Mouse (Mus musculus) forebrain, embryonic 16.5 days (tissue): Measurements from ENCODE around the gene Syngr3. TPM values are rescaled to one million over a fixed set of nuclear protein-coding genes. Genes with fewer than 3 reads are reported as not detected.
"Not testable (repeated sequence)": the region's sequence is repeated elsewhere in the genome, so short reads cannot be mapped to it uniquely, and the experiment has no call there.

Source experiments
- ATAC-seq: fragments of 200-750 bp; cut with Nextera tagmentation; 2 replicates; pipeline ENCODE4 v1.8.0; 2017; ENCODE audit warnings: mild to moderate bottlenecking, moderate library complexity
- H3K27ac ChIP-seq: fragments of 300-500 bp; sonication (generic); 2 replicates; pipeline ENCODE4 v1.5.1; 2014; ENCODE audit warnings: low read length, control low read depth
- H3K27me3 ChIP-seq: fragments of 300-500 bp; sonication (generic); replicated peaks from 2 replicates; pipeline ENCODE4 v1.6.1; 2014; ENCODE audit warnings: low read length; ENCODE audit not compliant: control insufficient read depth, insufficient read depth
- H3K36me3 ChIP-seq: fragments of 300-500 bp; sonication (generic); 2 replicates; pipeline ENCODE4 v1.6.1; 2014; ENCODE audit not compliant: control insufficient read depth, insufficient read depth
- H3K4me1 ChIP-seq: fragments of 300-500 bp; sonication (generic); replicated peaks from 2 replicates; pipeline ENCODE4 v1.6.1; 2014; ENCODE audit warnings: low read length; ENCODE audit not compliant: control insufficient read depth, insufficient read depth
- H3K4me2 ChIP-seq: fragments of 300-500 bp; sonication (generic); 2 replicates; pipeline ENCODE4 v1.6.1; 2014; ENCODE audit warnings: mild to moderate bottlenecking, low read length, control low read depth
- H3K4me3 ChIP-seq: fragments of 300-500 bp; sonication (generic); replicated peaks from 2 replicates; pipeline ENCODE4 v1.5.1; 2014; ENCODE audit warnings: mild to moderate bottlenecking, low read length, control low read depth
- H3K9ac ChIP-seq: fragments of 300-500 bp; sonication (generic); replicated peaks from 2 replicates; pipeline ENCODE4 v1.6.1; 2014; ENCODE audit warnings: low read depth, low read length, control low read depth
- H3K9me3 ChIP-seq: fragments of 300-500 bp; sonication (generic); 2 replicates; pipeline ENCODE4 v1.6.1; 2016; ENCODE audit warnings: low read length; ENCODE audit not compliant: control insufficient read depth
- WGBS: fragments of 180-500 bp; shearing (Covaris S2); extraction: QIAGEN DNeasy Blood & Tissue Kit; methylation state at CpG from one replicate; pipeline ENCODE4 v1.1.7; 2014; 5-methylcytosine and 5-hydroxymethylcytosine counted together
- polyA plus RNA-seq: library from polyadenylated mRNA; unstranded; fragments of >200 nt; fragmentation: Nextera tagmentation; extraction: Ambion mirVana; gene quantifications from 2 replicates; pipeline ENCODE4 v1.2.1, GENCODE M21; 2015

Syngr3 gene
- polyA plus RNA-seq, 1 experiment from 2014 or later, result 193 TPM

- Histone ChIP-seq H3K27me3 (0 out of 2 replicates have a peak, but pooled peaks cover 2% of the 10 kb centered on the region), H3K36me3 (peaks cover 7% of the 10 kb centered on the region), H3K4me2 (no peak overlapping the region), H3K4me1 (peaks cover 33% of the 10 kb centered on the region), H3K9ac (no peak overlapping the region), H3K9me3 (no peaks in the 10 kb centered on the region), H3K27ac (no peak overlapping the region), H3K4me3 (no peak overlapping the region)
- ATAC-seq, result no peak
- WGBS, result 35% methylated on average over 13 of the region's 13 CpGs
Measured at GRCm38 (mm10) chr17:24722220-24722924, 32.6 kb upstream of the Syngr3 start.

GRCm38 (mm10) chr17:24721383-24721955 is 31.7 kb upstream of the Syngr3 start:
- not testable (repeated sequence) for H3K9ac ChIP-seq, H3K27ac ChIP-seq, H3K9me3 ChIP-seq, H3K27me3 ChIP-seq, ATAC-seq, H3K36me3 ChIP-seq
- H3K4me3 ChIP-seq, result 0 out of 2 replicates have a peak overlapping the region, but pooled peaks have one; percentile 12
- peaks cover 33% of the 10 kb centered on the region for H3K4me1 ChIP-seq
- H3K4me2 ChIP-seq, result peak overlapping the region; percentile 30
- WGBS, result 72% methylated on average over 7 of the region's 7 CpGs

- H3K27ac ChIP-seq, ATAC-seq, H3K9me3 ChIP-seq, H3K27me3 ChIP-seq, H3K36me3 ChIP-seq: not testable (repeated sequence)
- whole genome bisulfite sequencing, result 2% methylated on average over 10 of the region's 11 CpGs
- H3K4me3 ChIP-seq, result peak overlapping the region; percentile 92
- peak overlapping the region; percentile 80 for H3K4me2 ChIP-seq
- peak overlapping the region; percentile 70 for H3K9ac ChIP-seq
- H3K4me1 ChIP-seq, result peaks cover 33% of the 10 kb centered on the region
Measured at GRCm38 (mm10) chr17:24720616-24721015, 30.9 kb upstream of the Syngr3 start.

- Histone ChIP-seq H3K9me3 (no peaks in the 10 kb centered on the region), H3K36me3 (peaks cover 7% of the 10 kb centered on the region), H3K27ac (peak overlapping the region; percentile 76), H3K4me3 (peak overlapping the region; percentile 92), H3K9ac (peak overlapping the region; percentile 92), H3K4me1 (peaks cover 33% of the 10 kb centered on the region), H3K27me3 (no peaks in the 10 kb centered on the region), H3K4me2 (peak overlapping the region; percentile 80)
- WGBS, result under 1% methylated on average over 61 of the region's 61 CpGs
- ATAC-seq, result peak; percentile 99
Measured at GRCm38 (mm10) chr17:24719494-24720222, 29.9 kb upstream of the Syngr3 start.

DNA sequence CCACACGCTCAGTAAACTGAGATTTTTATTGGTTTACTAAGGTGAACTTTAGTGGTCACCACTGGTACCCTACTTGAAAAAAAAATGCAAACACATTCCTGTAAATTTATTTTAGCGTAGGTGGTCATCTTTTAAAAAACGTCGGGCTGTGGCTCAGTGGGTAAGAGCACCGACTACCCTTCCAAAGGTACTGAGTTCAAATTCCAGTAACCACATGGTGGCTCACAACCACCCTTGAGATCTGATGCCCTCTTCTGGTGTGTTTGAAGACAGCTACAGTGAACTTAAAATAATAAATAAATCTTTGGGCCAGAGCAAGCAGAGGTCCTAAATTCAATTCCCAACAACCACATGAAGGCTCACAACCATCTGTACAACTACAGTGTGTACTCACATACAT is 29.2 kb upstream of the Syngr3 start:
- ATAC-seq, H3K27ac ChIP-seq, H3K27me3 ChIP-seq, H3K9me3 ChIP-seq, H3K36me3 ChIP-seq: not testable (repeated sequence)
- Histone ChIP-seq H3K4me1 (peaks cover 33% of the 10 kb centered on the region), H3K4me2 (peak overlapping the region; percentile 62), H3K4me3 (peak overlapping the region; percentile 92), H3K9ac (peak overlapping the region; percentile 92)
- WGBS, result 67% methylated on average over 5 of the region's 5 CpGs

DNA sequence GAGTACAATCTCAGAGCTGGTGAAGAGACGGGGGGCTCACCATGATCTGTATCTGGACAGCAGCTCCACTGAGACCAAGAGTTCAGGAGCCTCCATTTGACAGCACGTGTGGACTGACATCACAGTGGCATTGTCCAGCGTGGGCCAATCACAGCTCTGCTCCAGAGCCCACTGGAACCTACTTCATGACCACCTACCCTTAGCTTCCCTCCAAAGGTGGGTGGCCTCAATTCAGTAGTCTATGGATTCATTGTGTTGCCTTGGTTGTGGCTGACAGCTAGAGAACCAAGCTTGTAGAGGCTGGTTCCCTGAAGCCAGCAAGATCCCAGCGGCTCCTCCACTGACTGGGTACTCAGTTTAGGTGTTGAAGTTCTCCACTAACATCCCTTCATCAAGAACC is 28.2 kb upstream of the Syngr3 start, which contains the start of the genes Rnf151 and Rps2:
Gene Rnf151 (minus strand): TSS at position 121 of the 400 bp plus-strand sequence.
Gene Rps2 (plus strand): TSS at position 174 of the 400 bp plus-strand sequence.
- Histone ChIP-seq H3K9me3 (no peaks in the 10 kb centered on the region), H3K36me3 (peaks cover 7% of the 10 kb centered on the region), H3K27me3 (no peaks in the 10 kb centered on the region), H3K9ac (no peak within 1 kb of the TSS), H3K4me1 (peaks cover 25% of the 10 kb centered on the region), H3K4me3 (peak within 1 kb of the TSS; percentile 92), H3K4me2 (peak within 1 kb of the TSS; percentile 62), H3K27ac (no peak within 1 kb of the TSS)
- WGBS, result 80% methylated on average over 4 of the region's 4 CpGs
- ATAC-seq, result no peak

GRCm38 (mm10) chr17:24716166-24716682 is 26.5 kb upstream of the Syngr3 start:
- peaks cover 11% of the 10 kb centered on the region for H3K4me1 ChIP-seq
- H3K36me3 ChIP-seq, result no peaks in the 10 kb centered on the region
- ATAC-seq, result no peak
- no peak overlapping the region for H3K4me2 ChIP-seq
- H3K27ac ChIP-seq, result no peak overlapping the region
- WGBS, result 97% methylated on average over 15 of the region's 15 CpGs
- no peak overlapping the region for H3K4me3 ChIP-seq
- no peaks in the 10 kb centered on the region for H3K27me3 ChIP-seq
- H3K9ac ChIP-seq, result no peak overlapping the region
- H3K9me3 ChIP-seq, result no peaks in the 10 kb centered on the region

- Histone ChIP-seq H3K4me1 (peaks cover 5% of the 10 kb centered on the region), H3K4me3 (no peak overlapping the region), H3K27me3 (no peaks in the 10 kb centered on the region), H3K9ac (no peak overlapping the region), H3K27ac (no peak overlapping the region), H3K36me3 (no peaks in the 10 kb centered on the region), H3K4me2 (no peak overlapping the region), H3K9me3 (no peaks in the 10 kb centered on the region)
- no peak for ATAC-seq
- 42% methylated on average over 6 of the region's 6 CpGs for WGBS
Measured at GRCm38 (mm10) chr17:24715556-24715955, 25.8 kb upstream of the Syngr3 start.

- Histone ChIP-seq H3K4me3 (no peak overlapping the region), H3K4me2 (no peak overlapping the region), H3K36me3 (peaks cover 8% of the 10 kb centered on the region), H3K4me1 (peaks cover 16% of the 10 kb centered on the region), H3K27ac (no peak overlapping the region), H3K9me3 (no peaks in the 10 kb centered on the region), H3K27me3 (no peaks in the 10 kb centered on the region), H3K9ac (no peak overlapping the region)
- 26% methylated on average over 2 of the region's 2 CpGs for WGBS
- no peak for ATAC-seq
Measured at GRCm38 (mm10) chr17:24708646-24709045, 18.9 kb upstream of the Syngr3 start.
